ENCODE assay signal across 11 mouse cellular contexts in the genomic region with DNA sequence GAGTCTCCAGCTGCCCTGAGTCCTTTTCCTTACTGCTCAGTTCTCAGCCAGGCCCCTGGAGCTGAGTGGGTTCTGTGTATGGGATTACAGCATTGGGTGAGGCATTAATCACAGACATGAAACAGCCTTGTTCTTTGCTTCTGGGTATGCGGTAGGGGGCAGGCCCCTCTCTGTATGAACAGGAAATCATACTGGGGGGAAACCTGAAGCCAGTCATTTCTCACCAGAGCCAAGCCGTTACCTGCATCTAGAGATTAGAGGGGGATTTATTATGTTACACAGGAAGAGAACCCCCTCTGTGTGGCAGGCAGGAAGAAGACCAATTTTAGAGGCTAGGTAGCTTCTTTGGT. TPM values are rescaled to one million over a fixed set of nuclear protein-coding genes. Genes with fewer than 3 reads are reported as not detected.
DNase-seq lines count a peak whose midpoint lies in the region; ATAC-seq and TF ChIP-seq lines count a peak whose summit lies in the region.
"Had no signal": no experiment of that assay in that cellular context is flagged by ENCODE, and none has a peak within 500 bp of the region (broad histone marks: within the 10 kb centered on the region; RNA-seq: fewer than 3 reads in every experiment).

No protein-coding gene starts in this region.

- no peak for TF ChIP-seq CTCF in CH12.LX (conservative IDR thresholded peaks at IDR 0.05 in 1 of 2, IDR thresholded peaks at IDR 0.05 in 1 of 2; ENCODE audit: low read depth in 2 of 2, low read length in 2 of 2)

- in situ Hi-C loops in CH12.LX (cut with MboI; ENCODE audit: low pct_ligation_motif_present, low pct_unique_long_range_greater_than_20kb, low sequenced_read_pairs) = no loop called here

- no peak for TF ChIP-seq RAD21 in CH12.LX (IDR thresholded peaks at IDR 0.05; ENCODE audit: low read depth, low read length)

- H3K27me3 ChIP-seq in heart, embryonic 15.5 days = peaks cover 10% of the 10 kb centered on the region; the same call in 1 of the 2 replicates
- no peaks in the 10 kb centered on the region for H3K27me3 ChIP-seq in CH12.LX (replicated peaks)
- peaks cover 59% of the 10 kb centered on the region for H3K27me3 ChIP-seq in embryonic facial prominence, embryonic 10.5 days (replicated peaks; ENCODE audit: low read depth, poor library complexity, severe bottlenecking)
- H3K27me3 ChIP-seq in limb, embryonic 14.5 days (ENCODE audit: control insufficient read depth, insufficient read depth, low read length) = no peaks in the 10 kb centered on the region

- no peak overlapping the region for H3K27ac ChIP-seq in heart, embryonic 15.5 days
- H3K27ac ChIP-seq in CH12.LX (ENCODE audit: insufficient read depth, low read depth) = no peak overlapping the region
- peak overlapping the region; percentile 73 for H3K27ac ChIP-seq in embryonic facial prominence, embryonic 10.5 days (replicated peaks)
- 0 out of 2 replicates have a peak overlapping the region, but pooled peaks have one; percentile 33 for H3K27ac ChIP-seq in limb, embryonic 14.5 days (replicated peaks; ENCODE audit: low read depth, low read length)

- peak overlapping the region; percentile 29; the same call in 1 of the 2 replicates for H3K4me3 ChIP-seq in heart, embryonic 15.5 days
- H3K4me3 ChIP-seq in CH12.LX (replicated peaks in 1 of 3; ENCODE audit: low read depth in 2 of 3, low read length in 2 of 3, poor library complexity in 1 of 3) = no peak overlapping the region
- H3K4me3 ChIP-seq in embryonic facial prominence, embryonic 10.5 days = peak overlapping the region; percentile 28; the same call in 1 of the 2 replicates
- H3K4me3 ChIP-seq in limb, embryonic 14.5 days (replicated peaks; ENCODE audit: low read length) = no peak overlapping the region

- 0 out of 2 replicates have a peak, but pooled peaks have one; percentile 8 for TF ChIP-seq EP300 in CH12.LX (IDR thresholded peaks at IDR 0.05; ENCODE audit: low read length)

- intact Hi-C loops in gastrocnemius, postnatal 14 days (cut with DNase I; ENCODE audit: low total_unique reads) = no loop called here

- no peak for TF ChIP-seq POLR2A in CH12.LX (IDR thresholded peaks at IDR 0.05; ENCODE audit: low read depth, low read length)
- no peak for TF ChIP-seq POLR2A in limb, embryonic 14.5 days (IDR thresholded peaks at IDR 0.05; ENCODE audit: borderline replicate concordance, extremely low read depth, insufficient read depth, insufficient read length)

- ATAC-seq in heart, embryonic 15.5 days (replicated peaks; ENCODE audit: insufficient number of reproducible peaks, insufficient read depth, low FRiP score, low read depth) = no peak
- ATAC-seq in limb, embryonic 14.5 days (ENCODE audit: low FRiP score, low read depth) = no peak

- WGBS in heart, embryonic 15.5 days = 51% methylated on average over 2 of the region's 2 CpGs
- WGBS in embryonic facial prominence, embryonic 10.5 days = 32% methylated on average over 2 of the region's 2 CpGs
- WGBS in limb, embryonic 14.5 days = 5% methylated on average over 2 of the region's 2 CpGs

- no peaks in the 10 kb centered on the region for H3K36me3 ChIP-seq in heart, embryonic 15.5 days
- H3K36me3 ChIP-seq in CH12.LX (replicated peaks in 1 of 2; ENCODE audit: control insufficient read depth in 1 of 2, insufficient read depth in 1 of 2, low read length in 1 of 2) = no peaks in the 10 kb centered on the region
- H3K36me3 ChIP-seq in embryonic facial prominence, embryonic 10.5 days (replicated peaks) = 0 out of 2 replicates have a peak, but pooled peaks cover 4% of the 10 kb centered on the region
- no peaks in the 10 kb centered on the region for H3K36me3 ChIP-seq in limb, embryonic 14.5 days (ENCODE audit: control insufficient read depth, insufficient read depth, low read length)

- H3K9ac ChIP-seq in heart, embryonic 15.5 days = no peak overlapping the region
- no peak overlapping the region for H3K9ac ChIP-seq in CH12.LX (ENCODE audit: insufficient read depth, low read depth)
- H3K9ac ChIP-seq in limb, embryonic 14.5 days (ENCODE audit: low read depth, low read length, severe bottlenecking) = no peak overlapping the region

- H3K79me2 ChIP-seq in CH12.LX (replicated peaks; ENCODE audit: control insufficient read depth, extremely low read depth, insufficient read depth, poor library complexity, severe bottlenecking) = no peaks in the 10 kb centered on the region

- H3K4me2 ChIP-seq in heart, embryonic 15.5 days = peak overlapping the region; percentile 55
- no peak overlapping the region for H3K4me2 ChIP-seq in CH12.LX (ENCODE audit: insufficient read depth, low read depth, poor library complexity, severe bottlenecking)
- H3K4me2 ChIP-seq in limb, embryonic 14.5 days (replicated peaks; ENCODE audit: low read depth, low read length, severe bottlenecking) = peak overlapping the region; percentile 43

- H3K9me3 ChIP-seq in heart, embryonic 15.5 days (replicated peaks) = no peaks in the 10 kb centered on the region
- peaks cover 5% of the 10 kb centered on the region for H3K9me3 ChIP-seq in CH12.LX (replicated peaks; ENCODE audit: low read length)
- H3K9me3 ChIP-seq in embryonic facial prominence, embryonic 10.5 days = peaks cover 8% of the 10 kb centered on the region
- 0 out of 2 replicates have a peak, but pooled peaks cover 4% of the 10 kb centered on the region for H3K9me3 ChIP-seq in limb, embryonic 14.5 days (ENCODE audit: control insufficient read depth, low read length)

- dilution Hi-C loops in CH12.LX (cut with MboI; ENCODE audit: extremely low pct_ligation_motif_present, extremely low pct_unique_long_range_greater_than_20kb, low sequenced_read_pairs) = no loop called here

- H3K4me1 ChIP-seq in heart, embryonic 15.5 days (replicated peaks) = peaks cover 24% of the 10 kb centered on the region
- peaks cover 0 to 27% of the 10 kb centered on the region in 2 experiments; a peak in 2 of 4 replicates for H3K4me1 ChIP-seq in CH12.LX (ENCODE audit: control insufficient read depth in 1 of 2, insufficient read depth in 2 of 2)
- peaks cover 72% of the 10 kb centered on the region for H3K4me1 ChIP-seq in embryonic facial prominence, embryonic 10.5 days
- peaks cover 26% of the 10 kb centered on the region for H3K4me1 ChIP-seq in limb, embryonic 14.5 days (ENCODE audit: control insufficient read depth, insufficient read depth, low read length)

- no peak for DNase-seq in heart, adult 9 months (ENCODE audit: low spot score in 2 of 2)
- DNase-seq in CH12.LX (ENCODE audit: extremely low read depth) = peak; percentile 48
- peak; percentile 43 for DNase-seq in embryonic facial prominence, embryonic 10.5 days (ENCODE audit: low spot score)
- DNase-seq in limb, embryonic 14.5 days (ENCODE audit: low spot score) = no peak
- no peak for DNase-seq in cerebellum, postnatal 4 days (ENCODE audit: low spot score in 2 of 2)
- DNase-seq in gastrocnemius, postnatal 14 days = no peak
- no peak for DNase-seq in adrenal gland, postnatal 14 days
- DNase-seq: cerebellum, adult 8-10 months; kidney, adult 9 months had no signal

TF ChIP-seq in CH12.LX, 34 proteins besides CTCF, POLR2A, EP300 and RAD21:
- 0 out of 2 replicates have a peak, but pooled peaks have one; percentile 13 for TF ChIP-seq ELF1 (IDR thresholded peaks at IDR 0.05; ENCODE audit: low read depth, low read length)
- no peak for TF ChIP-seq MAX (IDR thresholded peaks at IDR 0.05; ENCODE audit: low read length)
- no peak for TF ChIP-seq BHLHE40 (IDR thresholded peaks at IDR 0.05; ENCODE audit: low read depth, low read length)
- no peak for TF ChIP-seq POLR2AphosphoS2 (IDR thresholded peaks at IDR 0.05; ENCODE audit: low read depth, low read length)
- no peak for TF ChIP-seq MXI1 (IDR thresholded peaks at IDR 0.05; ENCODE audit: low read depth, low read length)
- peak; percentile 26; the same call in 1 of the 2 replicates for TF ChIP-seq IRF4 (IDR thresholded peaks at IDR 0.05; ENCODE audit: low read depth, low read length)

RNA-seq across cellular contexts. Expression of gene Gm10320, which starts 43.1 kb away (rescaled TPM):
- polyA plus RNA-seq in heart, embryonic 15.5 days (2015; fragmentation: Nextera tagmentation; extraction: Ambion mirVana) = 0.36 and 0.79 TPM in 2 replicates
- total RNA-seq in CH12.LX (2012; rRNA removed) (6.1 and 8.0 TPM in 2 replicates), CH12.LX (2014; rRNA removed) (11.6 and 13.4 TPM in 2 replicates)
- 1.2 and 1.8 TPM in 2 replicates for polyA plus RNA-seq in CH12.LX (2012; ENCODE audit: insufficient read length, low read depth)
- 0.79 and 0.88 TPM in 2 replicates for polyA plus RNA-seq in embryonic facial prominence, embryonic 10.5 days (2016; fragmentation: Nextera tagmentation; extraction: Ambion mirVana)
- 1.3 and 1.6 TPM in 2 replicates for polyA plus RNA-seq in limb, embryonic 14.5 days (2012; rRNA removed)
- polyA plus RNA-seq in limb, embryonic 14.5 days (2014; fragmentation: Nextera tagmentation; extraction: Ambion mirVana) = 0.84 and 2.3 TPM in 2 replicates
- total RNA-seq in gastrocnemius, postnatal 14 days (2021) = not detected
- total RNA-seq in adrenal gland, postnatal 14 days (2021) = not detected in 2 replicates
- total RNA-seq: left cerebral cortex, postnatal 10 days had no signal

Comparison
In these comparisons a context has a peak if more than half of its experiments do, and no peak if none do; other contexts are left out.
1. H3K27ac ChIP-seq: peak in embryonic facial prominence, embryonic 10.5 days (single experiment) and limb, embryonic 14.5 days (single experiment); none in heart, embryonic 15.5 days (single experiment) and CH12.LX (single experiment).
2. H3K4me3 ChIP-seq: peak in heart, embryonic 15.5 days (single experiment) and embryonic facial prominence, embryonic 10.5 days (single experiment); none in CH12.LX (0 of 3) and limb, embryonic 14.5 days (single experiment).
3. DNase-seq: peak in CH12.LX (single experiment) and embryonic facial prominence, embryonic 10.5 days (single experiment); none in heart, adult 9 months (0 of 2), limb, embryonic 14.5 days (single experiment), cerebellum, postnatal 4 days (0 of 2), gastrocnemius, postnatal 14 days (single experiment) and adrenal gland, postnatal 14 days (single experiment).